Mouse (Mus musculus) embryonic facial prominence, embryonic 11.5 days (tissue): ENCODE results near the gene Npas2. TPM values are rescaled to one million over a fixed set of nuclear protein-coding genes. Genes with fewer than 3 reads are reported as not detected.

Experiments
- ATAC-seq: fragments of 200-750 bp; cut with Nextera tagmentation; replicated peaks from 2 replicates; pipeline ENCODE4 v1.8.0; 2017; ENCODE audit warnings: low read depth; ENCODE audit not compliant: insufficient number of reproducible peaks, low FRiP score, low TSS enrichment
- DNase-seq: peaks from one replicate; pipeline ENCODE4 v3.0.0-alpha.2; 2015; ENCODE audit warnings: low spot score
- H3K27ac ChIP-seq: fragments of 300-500 bp; sonication (generic); replicated peaks from 2 replicates; pipeline ENCODE4 v1.5.1; 2014; ENCODE audit warnings: mild to moderate bottlenecking, low read depth, low read length, control low read depth
- H3K27me3 ChIP-seq: fragments of 300-500 bp; sonication (generic); 2 replicates; pipeline ENCODE4 v1.6.1; 2014; ENCODE audit warnings: mild to moderate bottlenecking, low read length, moderate library complexity, mixed read lengths; ENCODE audit not compliant: control insufficient read depth, insufficient read depth
- H3K36me3 ChIP-seq: fragments of 300-500 bp; sonication (generic); replicated peaks from 2 replicates; pipeline ENCODE4 v1.6.1; 2014; ENCODE audit warnings: low read depth, mild to moderate bottlenecking, low read length, moderate library complexity, mixed read lengths; ENCODE audit not compliant: control insufficient read depth, insufficient read depth
- H3K4me1 ChIP-seq: fragments of 300-500 bp; sonication (generic); 2 replicates; pipeline ENCODE4 v1.6.1; 2014; ENCODE audit warnings: low read length, mixed read lengths; ENCODE audit not compliant: control insufficient read depth, insufficient read depth
- H3K4me2 ChIP-seq: fragments of 300-500 bp; sonication (generic); 2 replicates; pipeline ENCODE4 v1.6.1; 2014; ENCODE audit warnings: low read depth, mild to moderate bottlenecking, control low read depth, low read length, moderate library complexity
- H3K4me3 ChIP-seq: fragments of 300-500 bp; sonication (generic); 2 replicates; pipeline ENCODE4 v1.5.1; 2014; ENCODE audit warnings: low read depth, low read length, control low read depth
- H3K9ac ChIP-seq: fragments of 300-500 bp; sonication (generic); replicated peaks from 2 replicates; pipeline ENCODE4 v1.6.1; 2014; ENCODE audit warnings: mild to moderate bottlenecking, control low read depth, low read length
- H3K9me3 ChIP-seq: fragments of 300-500 bp; sonication (generic); replicated peaks from 2 replicates; pipeline ENCODE4 v1.6.1; 2016; ENCODE audit warnings: mild to moderate bottlenecking, low read length, inconsistent platforms, mixed read lengths; ENCODE audit not compliant: control insufficient read depth
- WGBS: fragments of 180-500 bp; shearing (Covaris S2); extraction: QIAGEN DNeasy Blood & Tissue Kit; methylation state at CpG from one replicate; pipeline ENCODE4 v1.1.7; 2014; 5-methylcytosine and 5-hydroxymethylcytosine counted together
- polyA plus RNA-seq: library from polyadenylated mRNA; unstranded; fragments of >200 nt; fragmentation: Nextera tagmentation; extraction: Ambion mirVana; gene quantifications from 2 replicates; pipeline ENCODE4 v1.2.1, GENCODE M21; 2014

The Npas2 gene
- polyA plus RNA-seq, 1 experiment from 2014 or later = 0.06 TPM

DNA sequence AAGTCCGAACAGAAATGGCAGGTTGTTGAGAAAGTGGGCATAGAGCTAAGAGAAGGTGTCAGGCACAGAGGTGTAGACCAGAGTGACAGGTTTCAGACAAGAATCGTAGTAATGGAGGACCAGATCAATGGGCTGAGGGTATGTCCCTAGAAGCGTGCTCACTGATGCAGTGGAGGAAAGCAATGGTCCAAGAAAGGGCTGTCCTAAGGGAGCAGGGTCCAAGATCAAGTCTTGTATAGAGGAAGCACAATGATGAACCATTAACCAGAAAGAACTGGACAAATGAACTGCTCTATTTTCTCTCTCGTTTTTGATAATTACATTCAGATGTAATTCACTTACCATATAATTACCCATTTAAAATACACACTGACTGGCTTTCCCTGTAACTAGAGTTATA lies 11.6 kb upstream of the Npas2 start:
- Histone ChIP-seq H3K9me3 (no peaks in the 10 kb centered on the region), H3K27ac (no peak overlapping the region), H3K4me2 (no peak overlapping the region), H3K4me1 (no peaks in the 10 kb centered on the region), H3K27me3 (no peaks in the 10 kb centered on the region), H3K36me3 (no peaks in the 10 kb centered on the region), H3K9ac (no peak overlapping the region), H3K4me3 (no peak overlapping the region)
- no peak for DNase-seq
- 75% methylated on average over 4 of the region's 4 CpGs for WGBS
- no peak for ATAC-seq

DNA sequence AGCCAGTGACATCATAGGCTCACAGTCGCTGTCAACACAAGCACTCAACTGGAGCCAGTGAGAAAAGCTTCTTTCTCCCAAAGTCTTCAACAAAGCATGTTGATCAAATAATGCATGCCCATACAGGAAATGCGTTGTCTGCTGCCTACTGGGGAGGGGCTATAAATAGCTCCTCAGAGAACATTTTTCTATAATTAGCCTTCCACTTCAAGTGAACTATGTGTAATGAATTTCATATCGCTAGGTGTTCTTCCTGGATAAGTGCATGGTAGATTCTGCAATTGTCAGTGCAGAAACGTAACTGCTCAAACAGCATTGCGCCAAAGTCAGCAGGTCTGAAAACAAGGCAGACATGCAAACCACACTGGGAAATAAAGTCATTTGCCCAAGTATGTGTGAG lies 7.7 kb upstream of the Npas2 start:
- H3K36me3 ChIP-seq = no peaks in the 10 kb centered on the region
- no peaks in the 10 kb centered on the region for H3K4me1 ChIP-seq
- 79% methylated on average over 5 of the region's 5 CpGs for WGBS
- ATAC-seq = no peak
- H3K27ac ChIP-seq = no peak overlapping the region
- no peak for DNase-seq
- no peak overlapping the region for H3K9ac ChIP-seq
- no peak overlapping the region for H3K4me3 ChIP-seq
- H3K4me2 ChIP-seq = no peak overlapping the region
- no peaks in the 10 kb centered on the region for H3K27me3 ChIP-seq
- no peaks in the 10 kb centered on the region for H3K9me3 ChIP-seq

DNA sequence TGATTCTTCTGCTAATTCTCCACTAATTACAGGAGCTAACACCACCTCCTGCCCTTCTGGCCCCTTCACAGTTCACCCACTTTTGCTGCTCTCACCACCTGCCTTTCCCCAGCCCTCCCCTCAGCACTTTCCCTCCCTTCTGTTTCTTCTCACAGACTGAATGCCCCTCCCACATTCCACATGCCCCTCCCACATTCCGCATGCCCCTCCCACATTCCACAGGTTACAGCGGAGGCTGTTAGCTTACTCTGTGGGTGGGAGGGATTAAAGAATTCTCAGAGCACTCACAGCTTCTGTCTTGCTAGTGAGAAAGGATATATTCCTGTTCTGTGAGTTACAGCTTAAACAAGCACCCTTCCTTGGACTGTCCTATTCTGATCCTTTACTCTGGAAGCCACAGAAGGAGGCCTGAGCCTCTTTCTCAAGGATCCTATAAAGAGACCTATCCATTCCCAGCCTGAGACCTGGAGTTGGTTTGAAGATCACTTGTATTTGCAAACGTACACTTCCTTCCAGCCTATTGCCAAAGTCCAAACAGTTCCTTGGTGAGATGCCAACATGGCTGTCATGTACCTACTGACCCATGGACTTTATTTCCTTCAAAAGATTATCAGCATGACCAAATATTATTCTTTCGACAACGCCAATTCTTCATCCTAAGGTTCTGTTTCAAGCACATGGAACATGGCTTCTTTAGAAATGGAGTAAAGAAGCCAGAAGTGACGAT lies 6.7 kb upstream of the Npas2 start:
- WGBS = 57% methylated on average over 6 of the region's 6 CpGs
- DNase-seq (peak; percentile 35), ATAC-seq (no peak)

GRCm38 (mm10) chr1:39191122-39191521 lies 2.4 kb upstream of the Npas2 start:
- ATAC-seq = no peak
- Histone ChIP-seq H3K9me3 (no peaks in the 10 kb centered on the region), H3K4me2 (no peak overlapping the region), H3K27ac (no peak overlapping the region), H3K27me3 (peaks cover 35% of the 10 kb centered on the region), H3K36me3 (no peaks in the 10 kb centered on the region), H3K4me3 (no peak overlapping the region), H3K9ac (no peak overlapping the region), H3K4me1 (no peaks in the 10 kb centered on the region; the same call in 1 of the 2 replicates)
- WGBS = 71% methylated on average over 5 of the region's 5 CpGs
- DNase-seq = no peak

More for the DNA sequence above, 6.7 kb upstream of the Npas2 start:
- no peaks in the 10 kb centered on the region for H3K27me3 ChIP-seq
- H3K9ac ChIP-seq = no peak overlapping the region
- no peak overlapping the region for H3K27ac ChIP-seq
- no peak overlapping the region for H3K4me2 ChIP-seq
- H3K4me1 ChIP-seq = no peaks in the 10 kb centered on the region
- H3K9me3 ChIP-seq = no peaks in the 10 kb centered on the region
- no peaks in the 10 kb centered on the region for H3K36me3 ChIP-seq
- H3K4me3 ChIP-seq = no peak overlapping the region

GRCm38 (mm10) chr1:39192460-39192996 lies 1.0 kb upstream of the Npas2 start:
- peaks cover 39% of the 10 kb centered on the region for H3K27me3 ChIP-seq
- H3K9ac ChIP-seq = no peak overlapping the region
- no peaks in the 10 kb centered on the region for H3K36me3 ChIP-seq
- WGBS = 1% methylated on average over 28 of the region's 28 CpGs
- no peak for ATAC-seq
- no peak overlapping the region for H3K27ac ChIP-seq
- H3K4me2 ChIP-seq = peak overlapping the region; percentile 100
- no peaks in the 10 kb centered on the region; the same call in 1 of the 2 replicates for H3K4me1 ChIP-seq
- peak overlapping the region; percentile 72 for H3K4me3 ChIP-seq
- H3K9me3 ChIP-seq = no peaks in the 10 kb centered on the region
- peak; percentile 37 for DNase-seq

GRCm38 (mm10) chr1:39193862-39194675 lies 538 bp downstream of the Npas2 start:
- WGBS = under 1% methylated on average over 70 of the region's 76 CpGs
- H3K27ac ChIP-seq = no peak overlapping the region
- peak; percentile 54 for DNase-seq

DNA sequence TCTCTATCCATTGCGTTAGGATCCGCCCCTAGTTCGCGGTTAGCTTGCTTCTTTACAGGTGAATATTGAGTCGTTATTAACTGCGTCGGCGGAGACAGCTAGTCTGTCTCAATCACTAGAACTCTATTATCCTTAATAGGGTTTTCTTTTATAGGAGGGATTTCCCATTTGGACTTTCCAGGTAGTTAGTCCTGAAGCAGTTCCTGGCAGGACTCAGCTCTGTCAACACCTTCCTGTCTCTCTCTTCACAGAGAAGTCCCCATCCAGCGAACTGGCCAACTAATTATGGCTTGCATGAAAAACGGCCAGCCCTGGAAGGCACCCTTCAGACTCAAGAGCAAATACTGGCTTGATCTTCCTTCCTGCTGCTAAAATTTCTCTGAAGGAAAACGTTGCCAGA lies 1.4 kb downstream of the Npas2 start:
- WGBS = 6% methylated on average over 11 of the region's 11 CpGs
- H3K4me1 ChIP-seq = no peaks in the 10 kb centered on the region; the same call in 1 of the 2 replicates
- no peaks in the 10 kb centered on the region for H3K36me3 ChIP-seq
- no peak overlapping the region for H3K4me2 ChIP-seq
- ATAC-seq (no peak), DNase-seq (no peak)
- no peaks in the 10 kb centered on the region for H3K9me3 ChIP-seq
- H3K27me3 ChIP-seq = peaks cover 39% of the 10 kb centered on the region
- H3K9ac ChIP-seq = no peak overlapping the region
- no peak overlapping the region for H3K4me3 ChIP-seq
- H3K27ac ChIP-seq = no peak overlapping the region

More at GRCm38 (mm10) chr1:39193862-39194675, 538 bp downstream of the Npas2 start:
- Histone ChIP-seq H3K9me3 (no peaks in the 10 kb centered on the region), H3K9ac (peak overlapping the region; percentile 59), H3K27me3 (peaks cover 39% of the 10 kb centered on the region), H3K4me2 (peak overlapping the region; percentile 100), H3K36me3 (no peaks in the 10 kb centered on the region), H3K4me1 (no peaks in the 10 kb centered on the region; the same call in 1 of the 2 replicates), H3K4me3 (peak overlapping the region; percentile 72)
- 0 out of 2 replicates have a peak, but pooled peaks have one; percentile 22 for ATAC-seq
